Mouse (Mus musculus) brown adipose tissue, adult 24 weeks (tissue): Measurements from ENCODE around the gene Gif. TPM values are rescaled to one million over a fixed set of nuclear protein-coding genes. Genes with fewer than 3 reads are reported as not detected.

ENCODE experiments used
- H3K27ac ChIP-seq: fragments of 200-500 bp; replicated peaks from 2 replicates; pipeline ENCODE4 v1.5.1; 2012; ENCODE audit warnings: low read depth, mild to moderate bottlenecking, low read length
- H3K4me1 ChIP-seq: fragments of 200-500 bp; 2 replicates; pipeline ENCODE4 v1.6.1; 2012; ENCODE audit warnings: low read length, mixed read lengths; ENCODE audit not compliant: control insufficient read depth, insufficient read depth, insufficient read length
- H3K4me3 ChIP-seq: fragments of 200-500 bp; 2 replicates; pipeline ENCODE4 v1.5.1; 2012; ENCODE audit warnings: low read depth, mild to moderate bottlenecking, low read length, moderate library complexity; ENCODE audit not compliant: insufficient read depth
- polyA plus RNA-seq: library from polyadenylated mRNA; stranded (reverse); fragments of >200 nt; gene quantifications from 2 replicates; pipeline ENCODE4 v1.2.4, GENCODE M21; 2012; ENCODE audit not compliant: missing spikeins, insufficient read depth, insufficient read length

Gif gene
- polyA plus RNA-seq, 1 experiment, result not detected

- Histone ChIP-seq H3K4me1 (peaks cover 19% of the 10 kb centered on the region), H3K4me3 (no peak overlapping the region), H3K27ac (peak overlapping the region; percentile 67; the same call in 1 of the 2 replicates)
Measured at GRCm38 (mm10) chr19:11811688-11812365, 64.5 kb downstream of the Gif start.

Other genes starting within 250 kb of the Gif start
- gene Ms4a6b, start 231.0 kb upstream of the Gif start, polyA plus RNA-seq, result 3.9 and 4.5 TPM in 2 replicates
- gene Ms4a4d, start 210.8 kb upstream of the Gif start, polyA plus RNA-seq, result 5.7 and 7.2 TPM in 2 replicates
- gene Ms4a6d, start 142.7 kb upstream of the Gif start, polyA plus RNA-seq, result 2.8 and 7.0 TPM in 2 replicates
- not detected in 2 replicates for gene Ms4a2, start 123.8 kb upstream of the Gif start, polyA plus RNA-seq
- gene Ms4a3, start 106.7 kb upstream of the Gif start, polyA plus RNA-seq, result not detected in 2 replicates
- gene Oosp2, start 87.0 kb upstream of the Gif start, polyA plus RNA-seq, result not detected in 2 replicates
- not detected in 2 replicates for gene Oosp1, start 56.4 kb upstream of the Gif start, polyA plus RNA-seq
- not detected in 2 replicates for gene Oosp3, start 50.5 kb upstream of the Gif start, polyA plus RNA-seq
- gene Mrpl16, start 22.8 kb downstream of the Gif start, polyA plus RNA-seq, result 113 and 132 TPM in 2 replicates
- 1.2 and 2.1 TPM in 2 replicates for gene Stx3, start 71.8 kb downstream of the Gif start, polyA plus RNA-seq
- gene Olfr1417, start 91.7 kb downstream of the Gif start, polyA plus RNA-seq, result not detected in 2 replicates
- gene Olfr1418, start 113.5 kb downstream of the Gif start, polyA plus RNA-seq, result not detected in 2 replicates
- not detected in 2 replicates for gene Olfr1419, start 127.6 kb downstream of the Gif start, polyA plus RNA-seq
- gene Olfr1420, start 139.0 kb downstream of the Gif start, polyA plus RNA-seq, result not detected in 2 replicates
- gene Patl1, start 164.8 kb downstream of the Gif start, polyA plus RNA-seq, result 16.6 and 20.5 TPM in 2 replicates
- 25.1 and 31.0 TPM in 2 replicates for gene Osbp, start 218.4 kb downstream of the Gif start, polyA plus RNA-seq